Mouse (Mus musculus) liver, embryonic 14.5 days (tissue): Measurements from ENCODE around the gene Kcnq5.

ENCODE experiments used
- CTCF ChIP-seq: IDR thresholded peaks from 2 replicates; pipeline ENCODE4 v1.5.1; 2016; ENCODE audit warnings: antibody characterized with exemption, low read depth, control low read depth
- EP300 ChIP-seq: IDR thresholded peaks from 2 replicates; pipeline ENCODE4 v1.6.1; 2016; ENCODE audit warnings: antibody characterized with exemption, low read depth

DNA sequence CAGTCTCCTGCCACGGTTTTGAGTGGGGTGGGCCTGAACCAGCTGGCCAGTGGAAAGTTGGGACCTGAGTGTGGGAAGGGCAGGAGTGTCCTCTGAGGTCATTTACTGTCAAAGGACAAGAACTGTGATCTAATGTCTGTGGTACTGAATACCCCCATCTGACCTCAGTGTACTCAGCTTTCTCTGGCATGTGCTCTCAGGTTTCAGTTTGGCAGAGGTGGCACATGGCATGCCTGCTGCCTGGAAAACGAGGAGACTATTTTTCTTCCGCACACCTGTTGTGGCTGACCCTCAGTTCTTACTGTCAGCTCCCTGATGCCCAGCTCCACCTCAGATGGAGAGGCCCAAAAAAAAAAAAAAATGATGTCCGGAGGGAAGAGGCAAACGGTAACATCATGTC is 475.5 kb downstream of the Kcnq5 start:
- TF ChIP-seq EP300 (no peak), CTCF (no peak)
